Mouse (Mus musculus) limb, embryonic 10.5 days (tissue): ENCODE measurements around the gene Sh3yl1. TPM values are rescaled to one million over a fixed set of nuclear protein-coding genes. Genes with fewer than 3 reads are reported as not detected.

ENCODE experiments used
- DNase-seq: peaks from one replicate; pipeline ENCODE4 v3.0.0-alpha.2; 2017; ENCODE audit warnings: low spot score
- H3K27ac ChIP-seq: fragments of 300-500 bp; sonication (generic); 2 replicates; pipeline ENCODE4 v1.5.1; 2016; ENCODE audit warnings: mild to moderate bottlenecking
- H3K27me3 ChIP-seq: fragments of 300-500 bp; sonication (generic); 2 replicates; pipeline ENCODE4 v1.6.1; 2016; ENCODE audit warnings: low read depth, mild to moderate bottlenecking; ENCODE audit not compliant: poor library complexity, severe bottlenecking
- H3K36me3 ChIP-seq: fragments of 300-500 bp; sonication (generic); 2 replicates; pipeline ENCODE4 v1.6.1; 2016; ENCODE audit warnings: mild to moderate bottlenecking, moderate library complexity
- H3K4me1 ChIP-seq: fragments of 300-500 bp; sonication (generic); 2 replicates; pipeline ENCODE4 v1.6.1; 2016
- H3K4me3 ChIP-seq: fragments of 300-500 bp; sonication (generic); 2 replicates; pipeline ENCODE4 v1.5.1; 2016; ENCODE audit warnings: mild to moderate bottlenecking, moderate library complexity
- H3K9me3 ChIP-seq: fragments of 300-500 bp; sonication (generic); replicated peaks from 2 replicates; pipeline ENCODE4 v1.6.1; 2016; ENCODE audit warnings: mild to moderate bottlenecking
- WGBS: fragments of 180-500 bp; shearing (Covaris S2); methylation state at CpG from one replicate; pipeline ENCODE4 v1.1.7; 2016; 5-methylcytosine and 5-hydroxymethylcytosine counted together
- polyA plus RNA-seq: library from polyadenylated mRNA; unstranded; fragments of >200 nt; fragmentation: Nextera tagmentation; extraction: Ambion mirVana; gene quantifications from 2 replicates; pipeline ENCODE4 v1.2.1, GENCODE M21; 2016

The Sh3yl1 gene
- polyA plus RNA-seq, 1 experiment from 2014 or later, result 12.6 TPM

DNA sequence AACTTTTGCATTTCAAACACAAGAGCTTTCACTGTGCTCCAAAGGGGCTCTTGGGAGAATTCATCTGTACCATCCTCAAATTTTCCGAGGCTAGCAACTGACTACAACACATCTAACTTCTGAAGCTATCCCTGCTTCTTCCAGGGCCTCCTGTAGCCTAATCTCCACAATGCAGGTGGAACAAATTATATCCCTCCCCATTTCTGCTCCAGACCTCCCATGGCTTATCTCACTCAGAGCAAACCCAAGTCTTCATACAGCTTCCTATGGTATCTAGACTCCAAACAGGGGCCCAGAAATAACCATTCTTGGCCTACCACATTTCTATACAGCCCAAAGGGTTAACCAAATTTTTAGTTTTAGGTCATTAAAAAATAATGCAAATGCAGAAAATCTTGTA lies 2.8 kb upstream of the Sh3yl1 start:
- H3K27ac ChIP-seq, result no peak overlapping the region
- no peak for DNase-seq
- H3K9me3 ChIP-seq, result no peaks in the 10 kb centered on the region
- H3K4me3 ChIP-seq, result no peak overlapping the region
- peaks cover 6% of the 10 kb centered on the region for H3K27me3 ChIP-seq
- peaks cover 10% of the 10 kb centered on the region for H3K4me1 ChIP-seq
- H3K36me3 ChIP-seq, result peaks cover 18% of the 10 kb centered on the region
- 83% methylated on average over 1 of the region's 1 CpGs for WGBS

DNA sequence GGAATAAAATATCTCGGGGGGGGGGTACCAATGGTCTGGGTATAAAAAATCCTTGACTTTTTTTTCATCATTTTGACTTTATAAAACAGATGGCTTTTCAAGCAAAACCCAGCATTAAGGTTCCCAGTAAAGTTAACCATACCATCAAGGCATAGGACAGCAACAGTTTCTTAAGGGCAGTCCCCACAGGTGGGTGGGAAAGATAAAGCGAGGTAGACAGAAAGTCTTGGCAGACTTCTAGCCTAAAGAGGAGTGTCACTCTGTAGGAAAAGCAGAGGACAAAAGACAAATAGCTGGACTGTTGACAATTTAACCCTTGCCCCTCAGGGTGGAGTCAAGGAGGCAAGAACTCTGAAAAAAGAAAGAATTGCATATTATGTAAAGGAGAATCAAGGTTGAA lies 1.6 kb upstream of the Sh3yl1 start:
- WGBS, result 95% methylated on average over 2 of the region's 2 CpGs

DNA sequence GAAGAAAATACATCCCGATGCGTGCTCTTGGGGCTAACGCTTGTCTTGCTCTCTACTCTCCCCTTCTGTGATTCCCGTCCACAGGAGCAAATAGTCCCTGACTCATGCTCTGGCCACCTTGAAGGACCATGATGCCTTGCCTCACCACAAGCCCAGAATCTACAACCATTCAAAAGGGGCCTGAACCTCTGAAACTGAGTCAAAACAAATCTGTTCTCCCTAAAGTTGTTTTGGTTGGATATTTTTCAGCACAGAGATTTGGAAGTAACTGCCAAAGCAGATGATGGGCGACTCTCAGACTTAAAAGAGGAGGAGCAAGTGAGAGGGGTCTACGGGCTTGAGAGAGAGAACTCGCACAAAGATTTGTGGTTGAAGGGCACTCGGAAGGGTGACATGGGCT lies 608 bp upstream of the Sh3yl1 start:
- Histone ChIP-seq H3K4me1 (peaks cover 10% of the 10 kb centered on the region), H3K9me3 (no peaks in the 10 kb centered on the region), H3K27ac (peak overlapping the region; percentile 90), H3K36me3 (peaks cover 3% of the 10 kb centered on the region), H3K4me3 (peak overlapping the region; percentile 71), H3K27me3 (peaks cover 6% of the 10 kb centered on the region)
- 24% methylated on average over 8 of the region's 8 CpGs for WGBS
- DNase-seq, result no peak

More for the DNA sequence above, 1.6 kb upstream of the Sh3yl1 start:
- DNase-seq, result no peak
- peaks cover 6% of the 10 kb centered on the region for H3K36me3 ChIP-seq
- H3K4me1 ChIP-seq, result peaks cover 10% of the 10 kb centered on the region
- peak overlapping the region; percentile 71; the same call in 1 of the 2 replicates for H3K4me3 ChIP-seq
- no peak overlapping the region for H3K27ac ChIP-seq
- peaks cover 6% of the 10 kb centered on the region for H3K27me3 ChIP-seq
- no peaks in the 10 kb centered on the region for H3K9me3 ChIP-seq

DNA sequence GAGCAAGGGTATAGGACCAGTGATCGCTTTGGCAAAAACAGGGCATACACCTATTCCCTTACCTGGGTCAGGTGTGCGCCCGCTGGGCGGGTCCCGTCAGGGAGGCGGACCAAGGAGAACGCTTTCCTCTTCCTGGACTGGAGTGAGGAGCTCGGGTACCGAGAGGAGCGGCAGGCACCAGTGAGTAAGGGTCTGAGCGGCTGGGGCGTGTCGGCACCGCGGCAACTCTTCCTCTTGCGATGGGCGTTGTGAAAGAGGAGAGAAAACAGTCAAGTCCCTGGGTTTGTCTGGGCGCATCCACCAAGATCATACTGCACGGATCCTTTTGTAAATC lies 547 bp downstream of the Sh3yl1 start:
- peak; percentile 64 for DNase-seq
- under 1% methylated on average over 19 of the region's 19 CpGs for WGBS
- Histone ChIP-seq H3K9me3 (no peaks in the 10 kb centered on the region), H3K27me3 (peaks cover 6% of the 10 kb centered on the region), H3K36me3 (peaks cover 3% of the 10 kb centered on the region; the same call in 1 of the 2 replicates), H3K4me1 (peaks cover 10% of the 10 kb centered on the region), H3K4me3 (peak overlapping the region; percentile 71), H3K27ac (peak overlapping the region; percentile 90)

DNA sequence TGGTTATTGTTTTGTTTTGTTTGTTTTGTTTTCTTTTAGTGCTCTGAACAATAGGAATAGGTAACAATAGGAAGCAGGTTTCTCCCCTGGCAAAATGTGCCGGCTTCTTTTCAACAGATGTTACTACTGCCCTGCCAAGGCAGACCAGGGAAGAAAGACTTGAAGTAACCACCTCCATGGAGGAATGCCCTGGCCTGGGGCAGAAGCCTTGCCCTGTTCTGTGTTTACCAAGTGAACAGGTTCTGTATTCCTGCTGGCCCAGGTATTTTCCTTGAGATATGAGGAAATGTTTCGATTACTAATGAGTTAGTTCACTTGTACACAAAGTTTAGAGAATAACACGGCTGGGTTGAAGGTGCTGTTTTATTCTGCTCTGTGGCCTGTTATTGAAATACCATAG lies 1.4 kb downstream of the Sh3yl1 start:
- H3K27ac ChIP-seq, result no peak overlapping the region
- peaks cover 6% of the 10 kb centered on the region for H3K27me3 ChIP-seq
- H3K36me3 ChIP-seq, result peaks cover 3% of the 10 kb centered on the region; the same call in 1 of the 2 replicates
- no peak for DNase-seq
- H3K4me1 ChIP-seq, result peaks cover 10% of the 10 kb centered on the region
- 65% methylated on average over 3 of the region's 3 CpGs for WGBS
- no peaks in the 10 kb centered on the region for H3K9me3 ChIP-seq
- peak overlapping the region; percentile 71; the same call in 1 of the 2 replicates for H3K4me3 ChIP-seq

DNA sequence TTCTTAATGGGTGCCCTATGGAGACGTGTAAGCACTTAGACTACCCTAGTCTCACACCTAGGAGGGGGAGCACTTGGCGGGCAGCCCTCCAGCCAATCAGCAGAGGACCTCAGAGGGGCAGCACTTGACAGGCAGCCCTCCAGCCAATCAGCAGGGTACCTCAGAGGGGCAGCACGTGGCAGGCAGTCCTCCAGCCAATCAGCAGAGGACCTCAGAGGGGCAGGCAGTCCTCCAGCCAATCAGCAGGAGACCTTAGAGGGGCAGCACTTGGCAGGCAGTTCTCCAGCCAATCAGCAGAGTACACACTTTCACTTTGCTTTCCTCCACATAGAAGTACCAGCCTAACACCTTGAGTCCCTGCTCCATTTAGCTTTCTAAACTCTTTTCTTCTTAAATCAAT lies 10.9 kb downstream of the Sh3yl1 start:
- 82% methylated on average over 3 of the region's 3 CpGs for WGBS
- H3K27me3 ChIP-seq, result no peaks in the 10 kb centered on the region
- no peak for DNase-seq
- no peak overlapping the region for H3K27ac ChIP-seq
- H3K9me3 ChIP-seq, result no peaks in the 10 kb centered on the region
- H3K4me1 ChIP-seq, result no peaks in the 10 kb centered on the region
- no peak overlapping the region for H3K4me3 ChIP-seq
- H3K36me3 ChIP-seq, result 0 out of 2 replicates have a peak, but pooled peaks cover 2% of the 10 kb centered on the region

DNA sequence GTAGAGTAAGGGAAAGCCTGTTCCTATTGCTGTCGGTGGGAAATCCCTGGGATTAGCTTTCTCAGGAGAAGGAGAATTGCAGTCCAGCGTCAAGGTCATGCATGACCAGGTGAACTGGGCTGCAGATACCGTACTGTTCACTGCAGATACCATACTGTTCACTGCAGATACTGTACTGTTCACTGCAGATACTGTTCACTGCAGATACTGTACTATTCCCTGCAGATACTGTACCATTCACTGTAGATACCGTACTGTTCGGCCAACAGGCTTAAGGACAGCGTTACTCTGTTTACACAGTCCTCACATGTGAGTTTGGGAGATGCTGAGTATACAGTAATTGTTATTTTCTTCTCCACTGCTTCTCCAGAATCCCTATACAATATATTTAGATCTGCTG lies 16.7 kb downstream of the Sh3yl1 start:
- Histone ChIP-seq H3K4me1 (no peaks in the 10 kb centered on the region), H3K27ac (no peak overlapping the region)
- 92% methylated on average over 6 of the region's 6 CpGs for WGBS

DNA sequence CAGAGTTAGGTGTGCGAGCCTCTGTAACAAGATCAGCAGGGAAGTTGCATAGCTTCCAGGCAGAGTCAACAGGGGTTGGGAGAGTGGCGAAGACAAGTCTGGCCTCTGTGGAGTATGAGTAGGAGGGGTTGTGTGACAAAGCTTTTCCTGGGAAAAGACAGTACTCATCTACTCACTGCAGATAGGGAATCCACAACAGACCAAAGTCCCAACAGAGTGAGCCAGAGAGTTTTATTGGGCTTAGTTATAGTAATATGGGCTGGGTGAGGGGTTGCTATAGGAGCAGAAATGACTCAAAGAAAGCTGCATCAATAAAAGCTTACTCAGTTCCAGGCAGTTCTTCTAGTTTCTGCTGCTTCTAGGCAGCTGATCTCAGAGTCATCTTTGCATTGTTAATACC lies 21.8 kb downstream of the Sh3yl1 start:
- Histone ChIP-seq H3K4me3 (no peak overlapping the region), H3K27me3 (no peaks in the 10 kb centered on the region), H3K9me3 (no peaks in the 10 kb centered on the region), H3K4me1 (no peaks in the 10 kb centered on the region), H3K27ac (no peak overlapping the region), H3K36me3 (no peaks in the 10 kb centered on the region)
- no peak for DNase-seq
- 86% methylated on average over 2 of the region's 2 CpGs for WGBS

More for the DNA sequence above, 16.7 kb downstream of the Sh3yl1 start:
- Histone ChIP-seq H3K9me3 (no peaks in the 10 kb centered on the region), H3K27me3 (no peaks in the 10 kb centered on the region), H3K36me3 (no peaks in the 10 kb centered on the region), H3K4me3 (no peak overlapping the region)
- no peak for DNase-seq

DNA sequence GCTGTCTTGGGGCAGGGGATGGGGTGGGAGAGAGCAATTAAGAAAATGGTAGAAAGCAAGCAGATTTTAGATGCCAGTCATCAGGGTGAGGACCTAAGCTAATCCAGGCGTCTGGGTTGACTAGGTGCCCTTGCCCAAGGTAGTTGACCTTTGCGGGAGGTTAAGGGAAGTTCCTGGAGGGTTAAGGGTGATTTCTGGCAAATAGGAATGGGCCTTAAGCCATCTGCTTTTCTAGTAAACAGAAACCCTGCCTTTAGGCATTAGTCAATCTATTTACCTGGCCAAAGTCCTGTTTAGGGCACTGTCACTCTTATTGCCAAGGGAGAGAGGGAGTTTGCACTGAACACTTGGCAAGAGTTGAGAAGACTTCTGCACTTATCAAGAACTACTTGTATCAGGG lies 25.4 kb downstream of the Sh3yl1 start:
- H3K4me3 ChIP-seq, result no peak overlapping the region
- no peak overlapping the region for H3K27ac ChIP-seq
- peaks cover 4% of the 10 kb centered on the region; the same call in 1 of the 2 replicates for H3K36me3 ChIP-seq
- no peaks in the 10 kb centered on the region for H3K4me1 ChIP-seq
- no peaks in the 10 kb centered on the region for H3K27me3 ChIP-seq
- WGBS, result 74% methylated on average over 2 of the region's 2 CpGs
- no peaks in the 10 kb centered on the region for H3K9me3 ChIP-seq
- DNase-seq, result no peak

DNA sequence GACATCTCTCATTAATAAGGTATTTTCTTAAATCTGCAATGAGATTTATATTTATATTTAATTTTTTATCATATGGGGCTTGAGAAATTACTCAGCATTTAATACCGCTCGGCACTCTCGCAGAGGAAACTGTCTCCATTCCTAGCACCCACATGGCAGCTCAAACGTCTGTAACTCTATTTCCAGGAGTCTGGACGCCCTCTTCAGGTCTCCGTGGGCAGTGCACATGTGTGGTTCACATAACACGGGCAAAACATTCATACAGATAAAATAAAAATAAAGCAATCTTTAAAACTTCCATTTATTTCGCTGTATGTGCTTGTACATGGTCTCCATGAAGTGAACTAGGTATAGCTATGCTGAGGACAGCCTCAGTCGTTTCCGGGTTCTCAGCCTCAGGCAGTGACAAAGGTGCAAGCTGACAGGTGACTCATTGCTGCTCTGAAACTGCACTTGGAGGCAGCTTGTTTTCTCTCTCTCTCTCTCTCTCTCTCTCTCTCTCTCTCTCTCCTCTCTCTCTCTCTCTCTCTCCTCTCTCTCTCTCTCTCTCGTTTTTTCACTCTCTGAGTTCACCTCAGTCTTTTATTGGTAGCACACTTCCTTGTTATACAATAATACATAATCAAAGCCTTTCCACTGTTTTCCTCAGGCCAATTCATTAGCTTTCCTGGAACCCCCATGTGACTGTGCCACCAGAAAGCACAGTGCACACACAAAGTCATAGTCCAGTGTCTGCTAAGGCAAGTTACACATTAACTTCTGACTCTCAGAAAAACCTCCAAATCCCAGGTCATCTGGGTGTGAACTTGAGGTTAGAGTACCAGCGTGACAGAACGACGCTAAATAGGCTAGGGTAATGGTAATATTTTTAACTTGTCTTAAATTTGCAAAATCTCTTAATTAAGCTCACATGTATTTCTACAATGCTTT lies 31.9 kb downstream of the Sh3yl1 start:
- Histone ChIP-seq H3K4me1 (0 out of 2 replicates have a peak, but pooled peaks cover 6% of the 10 kb centered on the region), H3K36me3 (peaks cover 4% of the 10 kb centered on the region; the same call in 1 of the 2 replicates), H3K4me3 (no peak overlapping the region), H3K9me3 (no peaks in the 10 kb centered on the region), H3K27me3 (no peaks in the 10 kb centered on the region), H3K27ac (no peak overlapping the region)
- no peak for DNase-seq
- WGBS, result 89% methylated on average over 14 of the region's 14 CpGs

DNA sequence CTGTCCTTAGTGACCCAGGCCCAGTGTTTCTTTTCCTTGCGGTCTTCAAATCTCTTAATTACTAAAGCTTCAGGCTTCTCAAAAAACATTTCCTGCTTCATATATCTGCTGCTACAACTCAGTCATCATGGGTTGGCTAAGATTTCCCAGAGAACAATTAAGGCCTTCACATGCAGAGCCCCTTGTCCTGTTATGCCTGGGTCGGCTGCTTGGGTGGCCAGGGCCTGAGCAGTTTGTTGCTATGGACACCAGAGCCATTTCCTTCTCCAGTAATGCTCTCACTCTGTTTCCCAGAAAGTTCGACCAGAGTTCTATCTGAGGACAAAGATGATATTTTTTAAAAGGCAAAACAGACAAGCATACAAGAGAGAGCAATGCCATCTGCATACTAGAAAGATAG lies 32.7 kb downstream of the Sh3yl1 start:
- Histone ChIP-seq H3K4me3 (no peak overlapping the region), H3K27me3 (no peaks in the 10 kb centered on the region), H3K9me3 (no peaks in the 10 kb centered on the region), H3K27ac (no peak overlapping the region), H3K36me3 (peaks cover 4% of the 10 kb centered on the region; the same call in 1 of the 2 replicates), H3K4me1 (0 out of 2 replicates have a peak, but pooled peaks cover 6% of the 10 kb centered on the region)
- DNase-seq, result no peak
- WGBS, result 66% methylated on average over 3 of the region's 3 CpGs

DNA sequence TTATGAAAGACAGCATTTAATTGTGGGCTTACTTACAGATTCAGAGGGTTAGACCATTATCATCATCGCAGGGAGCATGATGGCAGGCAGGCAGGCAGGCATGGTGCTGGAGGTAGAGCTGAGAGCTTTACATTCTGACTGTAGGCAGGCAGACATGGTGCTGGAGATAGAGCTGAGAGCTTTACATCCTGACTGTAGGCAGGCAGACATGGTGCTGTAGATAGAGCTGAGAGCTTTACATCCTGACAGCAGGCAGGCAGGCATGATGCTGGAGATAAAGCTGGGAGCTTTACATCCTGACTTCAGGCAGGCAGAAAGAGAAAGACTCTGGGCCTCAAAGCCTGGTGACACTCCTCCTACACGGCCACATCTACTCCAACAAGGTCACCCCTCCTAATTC lies 59.2 kb downstream of the Sh3yl1 start:
- H3K4me3 ChIP-seq, result no peak overlapping the region
- no peaks in the 10 kb centered on the region for H3K27me3 ChIP-seq
- DNase-seq, result no peak
- no peaks in the 10 kb centered on the region for H3K4me1 ChIP-seq
- H3K9me3 ChIP-seq, result no peaks in the 10 kb centered on the region
- WGBS, result 79% methylated on average over 2 of the region's 2 CpGs
- no peaks in the 10 kb centered on the region for H3K36me3 ChIP-seq
- no peak overlapping the region for H3K27ac ChIP-seq

DNA sequence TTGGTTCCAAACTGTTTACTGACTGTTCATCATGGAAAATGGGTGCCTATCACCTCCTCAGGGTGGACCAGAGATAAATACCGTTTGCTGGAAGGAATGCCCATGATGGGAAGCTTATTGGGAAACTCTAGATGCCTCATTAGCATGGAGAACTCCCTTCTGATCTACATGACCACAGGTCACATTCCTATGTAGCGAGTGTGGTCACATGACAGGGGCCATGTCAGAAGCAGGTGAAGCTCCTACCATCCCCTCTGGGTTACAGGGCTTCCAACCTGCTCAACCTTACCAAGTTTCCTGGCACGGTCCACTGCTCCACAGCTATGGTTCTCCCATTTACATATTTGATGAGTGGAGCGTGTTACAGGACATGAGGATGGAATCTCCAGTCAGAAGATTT lies 92.3 kb downstream of the Sh3yl1 start:
- no peak for DNase-seq
- Histone ChIP-seq H3K36me3 (no peaks in the 10 kb centered on the region), H3K27ac (no peak overlapping the region), H3K4me1 (0 out of 2 replicates have a peak, but pooled peaks cover 2% of the 10 kb centered on the region), H3K27me3 (no peaks in the 10 kb centered on the region), H3K4me3 (no peak overlapping the region), H3K9me3 (no peaks in the 10 kb centered on the region)
- WGBS, result 86% methylated on average over 4 of the region's 4 CpGs
